Mouse (Mus musculus): ENCODE measurements around the gene Ifna6. TPM values are rescaled to one million over a fixed set of nuclear protein-coding genes. Genes with fewer than 3 reads are reported as not detected.

The Ifna6 gene
- polyA plus RNA-seq, 1 experiment from 2014 or later, result not detected

Other genes with a start within 250 kb of the Ifna6 start
- gene Ifna9, start 235.0 kb upstream of the Ifna6 start, polyA plus RNA-seq (2015; fragmentation: Nextera tagmentation; extraction: Ambion mirVana), result not detected in 2 replicates
- gene Ifna12, start 224.0 kb upstream of the Ifna6 start, polyA plus RNA-seq (2015; fragmentation: Nextera tagmentation; extraction: Ambion mirVana), result not detected in 2 replicates
- not detected in 2 replicates for gene C87499, start 193.0 kb upstream of the Ifna6 start, polyA plus RNA-seq (2015; fragmentation: Nextera tagmentation; extraction: Ambion mirVana)
- not detected in 2 replicates for gene Ifna13, start 183.0 kb upstream of the Ifna6 start, polyA plus RNA-seq (2015; fragmentation: Nextera tagmentation; extraction: Ambion mirVana)
- gene Ifna16, start 150.5 kb upstream of the Ifna6 start, polyA plus RNA-seq (2015; fragmentation: Nextera tagmentation; extraction: Ambion mirVana), result not detected in 2 replicates
- gene Ifna2, start 143.5 kb upstream of the Ifna6 start, polyA plus RNA-seq (2015; fragmentation: Nextera tagmentation; extraction: Ambion mirVana), result not detected in 2 replicates
- not detected in 2 replicates for gene Ifnab, start 136.1 kb upstream of the Ifna6 start, polyA plus RNA-seq (2015; fragmentation: Nextera tagmentation; extraction: Ambion mirVana)
- 0.82 and 1.2 TPM in 2 replicates for gene Gm26566, start 105.6 kb upstream of the Ifna6 start, polyA plus RNA-seq (2015; fragmentation: Nextera tagmentation; extraction: Ambion mirVana)
- 88.1 and 91.8 TPM in 2 replicates for gene Klhl9, start 105.0 kb upstream of the Ifna6 start, polyA plus RNA-seq (2015; fragmentation: Nextera tagmentation; extraction: Ambion mirVana)
- not detected in 2 replicates for gene Gm13271, start 72.5 kb upstream of the Ifna6 start, polyA plus RNA-seq (2015; fragmentation: Nextera tagmentation; extraction: Ambion mirVana)
- 0.31 TPM in 1 of 2 replicates, not detected in the other for gene Gm13283, start 67.3 kb upstream of the Ifna6 start, polyA plus RNA-seq (2015; fragmentation: Nextera tagmentation; extraction: Ambion mirVana)
- 0.38 and 0.49 TPM in 2 replicates for gene Gm13290, start 53.6 kb upstream of the Ifna6 start, polyA plus RNA-seq (2015; fragmentation: Nextera tagmentation; extraction: Ambion mirVana)
- not detected in 2 replicates for gene Gm13289, start 50.5 kb upstream of the Ifna6 start, polyA plus RNA-seq (2015; fragmentation: Nextera tagmentation; extraction: Ambion mirVana)
- gene Gm13272, start 47.6 kb upstream of the Ifna6 start, polyA plus RNA-seq (2015; fragmentation: Nextera tagmentation; extraction: Ambion mirVana), result not detected in 2 replicates
- gene Ifnz, start 45.3 kb upstream of the Ifna6 start, polyA plus RNA-seq (2015; fragmentation: Nextera tagmentation; extraction: Ambion mirVana), result 0.34 TPM in 1 of 2 replicates, not detected in the other
- 0.36 and 1.2 TPM in 2 replicates for gene Gm13276, start 41.7 kb upstream of the Ifna6 start, polyA plus RNA-seq (2015; fragmentation: Nextera tagmentation; extraction: Ambion mirVana)
- not detected in 2 replicates for gene Gm13277, start 38.8 kb upstream of the Ifna6 start, polyA plus RNA-seq (2015; fragmentation: Nextera tagmentation; extraction: Ambion mirVana)
- not detected in 2 replicates for gene Gm13278, start 35.9 kb upstream of the Ifna6 start, polyA plus RNA-seq (2015; fragmentation: Nextera tagmentation; extraction: Ambion mirVana)
- gene Gm13275, start 32.9 kb upstream of the Ifna6 start, polyA plus RNA-seq (2015; fragmentation: Nextera tagmentation; extraction: Ambion mirVana), result not detected in 2 replicates
- gene Gm13279, start 30.0 kb upstream of the Ifna6 start, polyA plus RNA-seq (2015; fragmentation: Nextera tagmentation; extraction: Ambion mirVana), result not detected in 2 replicates
- 1.5 and 1.8 TPM in 2 replicates for gene Gm13285, start 27.8 kb upstream of the Ifna6 start, polyA plus RNA-seq (2015; fragmentation: Nextera tagmentation; extraction: Ambion mirVana)
- gene Gm13287, start 24.2 kb upstream of the Ifna6 start, polyA plus RNA-seq (2015; fragmentation: Nextera tagmentation; extraction: Ambion mirVana), result not detected in 2 replicates
- not detected in 2 replicates for gene Gm13288, start 21.9 kb upstream of the Ifna6 start, polyA plus RNA-seq (2015; fragmentation: Nextera tagmentation; extraction: Ambion mirVana)
- not detected in 2 replicates for gene Ifna7, start 11.2 kb upstream of the Ifna6 start, polyA plus RNA-seq (2015; fragmentation: Nextera tagmentation; extraction: Ambion mirVana)
- not detected in 2 replicates for gene Ifna11, start 7.5 kb upstream of the Ifna6 start, polyA plus RNA-seq (2015; fragmentation: Nextera tagmentation; extraction: Ambion mirVana)
- gene Ifna5, start 8.1 kb downstream of the Ifna6 start, polyA plus RNA-seq (2015; fragmentation: Nextera tagmentation; extraction: Ambion mirVana), result not detected in 2 replicates
- not detected in 2 replicates for gene Ifna4, start 14.4 kb downstream of the Ifna6 start, polyA plus RNA-seq (2015; fragmentation: Nextera tagmentation; extraction: Ambion mirVana)
- not detected in 2 replicates for gene Ifna1, start 22.7 kb downstream of the Ifna6 start, polyA plus RNA-seq (2015; fragmentation: Nextera tagmentation; extraction: Ambion mirVana)
- gene Ifne, start 52.8 kb downstream of the Ifna6 start, polyA plus RNA-seq (2015; fragmentation: Nextera tagmentation; extraction: Ambion mirVana), result not detected in 2 replicates